Mouse (Mus musculus) gastrocnemius, postnatal 10 days (tissue): ENCODE data around the gene Cyb5b. TPM values are rescaled to one million over a fixed set of nuclear protein-coding genes. Genes with fewer than 3 reads are reported as not detected.

Experiments
- DNase-seq: peaks from one replicate; pipeline ENCODE4 v3.0.0; 2021; ENCODE audit warnings: mixed read lengths
- total RNA-seq, 2 experiments: library from RNA; stranded (reverse); gene quantifications; 2 replicates each; pipeline ENCODE4 v1.2.3; 2021

Cyb5b gene
- total RNA-seq, 2 experiments from 2014 or later, result 29.4 to 32.5 TPM

DNA sequence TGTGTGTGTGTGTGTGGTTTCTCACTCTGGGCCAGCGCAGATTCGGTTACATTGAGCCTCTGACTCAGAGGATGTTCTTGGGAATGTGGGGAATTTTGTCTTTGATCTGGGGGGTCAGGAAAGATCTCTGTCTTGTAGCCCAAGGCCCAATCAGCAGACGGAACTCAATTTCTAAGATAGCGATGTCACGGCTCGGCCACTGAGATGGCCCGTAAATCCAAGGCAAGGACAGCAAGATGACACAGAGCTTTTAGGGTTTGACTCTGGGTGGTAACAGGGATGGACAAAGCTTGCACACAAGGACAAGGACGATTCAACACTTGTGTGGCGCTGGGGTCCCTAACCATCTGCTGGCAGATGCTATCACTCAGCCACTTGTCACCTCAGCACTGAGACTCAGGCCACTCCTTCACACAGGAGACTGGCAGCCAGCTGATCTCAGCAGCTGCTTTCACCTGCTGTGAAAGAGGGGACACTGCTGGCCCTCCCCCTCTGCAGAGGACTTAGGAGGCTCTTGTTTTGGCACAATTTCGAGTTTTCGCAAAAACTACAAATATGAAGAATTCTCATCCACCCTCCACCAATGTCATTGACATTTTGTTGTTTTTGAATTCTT lies 76.7 kb downstream of the Cyb5b start:
- DNase-seq, result no peak

DNA sequence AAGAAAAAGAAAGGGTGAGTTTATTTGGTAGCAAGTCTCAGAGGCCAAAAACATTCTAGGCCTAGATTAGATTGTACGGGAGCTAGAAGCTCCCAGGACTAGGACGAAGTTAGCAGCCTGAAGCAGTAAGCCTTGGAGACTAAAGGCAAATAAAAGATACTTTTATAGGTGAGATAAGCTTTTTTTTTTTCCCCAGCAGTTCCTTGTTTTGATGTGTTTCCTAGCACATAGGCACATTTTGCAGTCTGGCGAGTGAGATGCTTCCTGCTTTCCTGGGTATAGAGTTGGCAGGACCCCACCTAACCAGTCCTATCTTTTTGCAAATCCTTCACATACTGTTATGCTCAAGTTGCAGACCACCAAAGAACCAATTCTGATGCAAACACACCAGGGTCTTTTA lies 82.8 kb downstream of the Cyb5b start:
- DNase-seq, result no peak

DNA sequence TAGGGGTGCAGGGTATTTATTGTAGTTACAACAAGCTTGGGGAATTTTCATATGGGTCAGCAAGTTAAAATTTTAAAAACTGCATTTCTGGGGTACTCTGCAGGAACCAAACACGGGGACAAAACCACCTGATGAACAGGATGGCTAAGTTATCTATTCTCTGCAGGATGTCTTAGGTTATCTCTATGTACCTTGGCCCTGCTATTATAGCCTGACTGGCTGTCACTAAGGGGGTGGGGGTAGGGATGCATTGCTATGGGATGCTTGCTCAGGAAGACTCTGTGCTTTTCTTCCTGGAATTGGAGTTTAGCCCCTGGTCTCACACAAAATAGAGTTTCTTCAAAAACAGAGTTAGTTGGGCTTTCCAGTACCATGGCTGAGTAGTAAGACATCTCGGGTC lies 83.3 kb downstream of the Cyb5b start:
- DNase-seq, result no peak

Other genes starting within 250 kb of the Cyb5b start
- gene Sntb2, start 214.9 kb upstream of the Cyb5b start, total RNA-seq, result 10 to 100 TPM; 18.5 to 22.0 TPM
- 10 to 100 TPM; 48.1 to 50.4 TPM for gene Vps4a, start 119.4 kb upstream of the Cyb5b start, total RNA-seq
- gene Pdf, start 102.0 kb upstream of the Cyb5b start, total RNA-seq, result 10 to 100 TPM; 29.0 to 35.5 TPM
- 10 to 100 TPM; 15.8 to 17.4 TPM for gene Cog8, start 94.0 kb upstream of the Cyb5b start, total RNA-seq
- gene Nip7, start 93.8 kb upstream of the Cyb5b start, total RNA-seq, result 10 to 100 TPM; 34.1 TPM
- not detected for gene Tmed6, start 85.0 kb upstream of the Cyb5b start, total RNA-seq
- gene Terf2, start 54.1 kb upstream of the Cyb5b start, total RNA-seq, result 10 to 100 TPM; 15.0 to 22.1 TPM
- 10 to 100 TPM; 23.2 to 32.7 TPM for gene Nfat5, start 142.8 kb downstream of the Cyb5b start, total RNA-seq